Mouse (Mus musculus): ENCODE measurements around the gene Otud5. TPM values are rescaled to one million over a fixed set of nuclear protein-coding genes. Genes with fewer than 3 reads are reported as not detected.
A peak's percentile ranks its signal among the peaks of the same experiment; 100 is the strongest.

Otud5 gene
- polyA plus RNA-seq, 1 experiment: 85.0 TPM

GRCm38 (mm10) chrX:7868506-7868905 lies 27.3 kb downstream of the Otud5 start:
- H3K36me3 ChIP-seq (ENCODE audit: control insufficient read depth, insufficient read depth, low read length, poor library complexity, severe bottlenecking): peaks cover 17% of the 10 kb centered on the region
- H3K27me3 ChIP-seq (ENCODE audit: control insufficient read depth, insufficient read depth, low read length, poor library complexity, severe bottlenecking): no peaks in the 10 kb centered on the region
- H3K9me3 ChIP-seq (replicated peaks; ENCODE audit: control insufficient read depth, insufficient read depth, low read length, poor library complexity, severe bottlenecking): no peaks in the 10 kb centered on the region
- TF ChIP-seq CTCF (IDR thresholded peaks at IDR 0.05; ENCODE audit: low read depth, low read length) (no peak), POLR2A (IDR thresholded peaks at IDR 0.05; ENCODE audit: insufficient read depth, low read length) (no peak), EP300 (IDR thresholded peaks at IDR 0.05; ENCODE audit: insufficient read depth, low read depth, low read length) (no peak)
- no peak overlapping the region for H3K9ac ChIP-seq (ENCODE audit: low read depth, poor library complexity, severe bottlenecking)
- no peak overlapping the region for H3K4me3 ChIP-seq (ENCODE audit: low read depth, low read length)
- no peak overlapping the region for H3K27ac ChIP-seq (ENCODE audit: insufficient read depth, low read length)
- H3K4me1 ChIP-seq (ENCODE audit: control insufficient read depth, insufficient read depth, low read length): no peaks in the 10 kb centered on the region

GRCm38 (mm10) chrX:7869826-7870225 lies 28.7 kb downstream of the Otud5 start:
- Histone ChIP-seq H3K36me3 (ENCODE audit: control insufficient read depth, insufficient read depth, low read length, poor library complexity, severe bottlenecking) (peaks cover 19% of the 10 kb centered on the region), H3K27ac (ENCODE audit: insufficient read depth, low read length) (no peak overlapping the region), H3K27me3 (ENCODE audit: control insufficient read depth, insufficient read depth, low read length, poor library complexity, severe bottlenecking) (no peaks in the 10 kb centered on the region), H3K9me3 (replicated peaks; ENCODE audit: control insufficient read depth, insufficient read depth, low read length, poor library complexity, severe bottlenecking) (no peaks in the 10 kb centered on the region), H3K9ac (ENCODE audit: low read depth, poor library complexity, severe bottlenecking) (no peak overlapping the region), H3K4me3 (ENCODE audit: low read depth, low read length) (no peak overlapping the region), H3K4me1 (ENCODE audit: control insufficient read depth, insufficient read depth, low read length) (no peaks in the 10 kb centered on the region)
- no peak for TF ChIP-seq EP300 (IDR thresholded peaks at IDR 0.05; ENCODE audit: insufficient read depth, low read depth, low read length)

GRCm38 (mm10) chrX:7878007-7878419 lies 36.8 kb downstream of the Otud5 start, which contains the start of gene Pim2:
Gene Pim2, plus strand, starts transcription at chrX:7878262.
- peak within 1 kb of the TSS; percentile 55 for H3K9ac ChIP-seq (ENCODE audit: low read depth, poor library complexity, severe bottlenecking)
- no peaks in the 10 kb centered on the region for H3K9me3 ChIP-seq (replicated peaks; ENCODE audit: control insufficient read depth, insufficient read depth, low read length, poor library complexity, severe bottlenecking)
- H3K27ac ChIP-seq (ENCODE audit: insufficient read depth, low read length): no peak within 1 kb of the TSS; the same call in 1 of the 2 replicates
- peaks cover 2% of the 10 kb centered on the region; the same call in 1 of the 2 replicates for H3K36me3 ChIP-seq (ENCODE audit: control insufficient read depth, insufficient read depth, low read length, poor library complexity, severe bottlenecking)
- H3K4me1 ChIP-seq (ENCODE audit: control insufficient read depth, insufficient read depth, low read length): no peaks in the 10 kb centered on the region
- H3K27me3 ChIP-seq (ENCODE audit: control insufficient read depth, insufficient read depth, low read length, poor library complexity, severe bottlenecking): no peaks in the 10 kb centered on the region
- TF ChIP-seq EP300 (IDR thresholded peaks at IDR 0.05; ENCODE audit: insufficient read depth, low read depth, low read length): no peak
- no peak for TF ChIP-seq POLR2A (IDR thresholded peaks at IDR 0.05; ENCODE audit: insufficient read depth, low read length)
- TF ChIP-seq CTCF (IDR thresholded peaks at IDR 0.05; ENCODE audit: low read depth, low read length): no peak
- peak within 1 kb of the TSS; percentile 78 for H3K4me3 ChIP-seq (ENCODE audit: low read depth, low read length)

GRCm38 (mm10) chrX:7878495-7878894 lies 37.3 kb downstream of the Otud5 start:
- Histone ChIP-seq H3K27me3 (ENCODE audit: control insufficient read depth, insufficient read depth, low read length, poor library complexity, severe bottlenecking) (no peaks in the 10 kb centered on the region), H3K9me3 (replicated peaks; ENCODE audit: control insufficient read depth, insufficient read depth, low read length, poor library complexity, severe bottlenecking) (no peaks in the 10 kb centered on the region), H3K9ac (ENCODE audit: low read depth, poor library complexity, severe bottlenecking) (peak overlapping the region; percentile 55), H3K4me1 (ENCODE audit: control insufficient read depth, insufficient read depth, low read length) (no peaks in the 10 kb centered on the region), H3K4me3 (ENCODE audit: low read depth, low read length) (peak overlapping the region; percentile 70), H3K27ac (ENCODE audit: insufficient read depth, low read length) (no peak overlapping the region), H3K36me3 (ENCODE audit: control insufficient read depth, insufficient read depth, low read length, poor library complexity, severe bottlenecking) (peaks cover 2% of the 10 kb centered on the region; the same call in 1 of the 2 replicates)
- TF ChIP-seq EP300 (IDR thresholded peaks at IDR 0.05; ENCODE audit: insufficient read depth, low read depth, low read length) (no peak), POLR2A (IDR thresholded peaks at IDR 0.05; ENCODE audit: insufficient read depth, low read length) (no peak), CTCF (IDR thresholded peaks at IDR 0.05; ENCODE audit: low read depth, low read length) (no peak)

GRCm38 (mm10) chrX:7879819-7880218 lies 38.7 kb downstream of the Otud5 start:
- Histone ChIP-seq H3K9me3 (replicated peaks; ENCODE audit: control insufficient read depth, insufficient read depth, low read length, poor library complexity, severe bottlenecking) (no peaks in the 10 kb centered on the region), H3K27me3 (ENCODE audit: control insufficient read depth, insufficient read depth, low read length, poor library complexity, severe bottlenecking) (no peaks in the 10 kb centered on the region), H3K4me1 (ENCODE audit: control insufficient read depth, insufficient read depth, low read length) (no peaks in the 10 kb centered on the region), H3K9ac (ENCODE audit: low read depth, poor library complexity, severe bottlenecking) (no peak overlapping the region), H3K36me3 (ENCODE audit: control insufficient read depth, insufficient read depth, low read length, poor library complexity, severe bottlenecking) (no peaks in the 10 kb centered on the region), H3K27ac (ENCODE audit: insufficient read depth, low read length) (no peak overlapping the region), H3K4me3 (ENCODE audit: low read depth, low read length) (peak overlapping the region; percentile 36)
- no peak for TF ChIP-seq POLR2A (IDR thresholded peaks at IDR 0.05; ENCODE audit: insufficient read depth, low read length)
- no peak for TF ChIP-seq CTCF (IDR thresholded peaks at IDR 0.05; ENCODE audit: low read depth, low read length)
- TF ChIP-seq EP300 (IDR thresholded peaks at IDR 0.05; ENCODE audit: insufficient read depth, low read depth, low read length): no peak

GRCm38 (mm10) chrX:7883841-7884567 lies 42.8 kb downstream of the Otud5 start, which contains the start of gene Slc35a2:
Gene Slc35a2, plus strand, starts transcription at chrX:7884028.
- no peaks in the 10 kb centered on the region for H3K4me1 ChIP-seq (ENCODE audit: control insufficient read depth, insufficient read depth, low read length)
- TF ChIP-seq EP300 (IDR thresholded peaks at IDR 0.05; ENCODE audit: insufficient read depth, low read depth, low read length) (no peak), CTCF (IDR thresholded peaks at IDR 0.05; ENCODE audit: low read depth, low read length) (no peak), POLR2A (IDR thresholded peaks at IDR 0.05; ENCODE audit: insufficient read depth, low read length) (no peak)
- H3K9ac ChIP-seq (ENCODE audit: low read depth, poor library complexity, severe bottlenecking): peak within 1 kb of the TSS; percentile 54
- H3K27me3 ChIP-seq (ENCODE audit: control insufficient read depth, insufficient read depth, low read length, poor library complexity, severe bottlenecking): no peaks in the 10 kb centered on the region
- no peaks in the 10 kb centered on the region for H3K36me3 ChIP-seq (ENCODE audit: control insufficient read depth, insufficient read depth, low read length, poor library complexity, severe bottlenecking)
- H3K27ac ChIP-seq (ENCODE audit: insufficient read depth, low read length): peak within 1 kb of the TSS; percentile 29
- H3K9me3 ChIP-seq (replicated peaks; ENCODE audit: control insufficient read depth, insufficient read depth, low read length, poor library complexity, severe bottlenecking): no peaks in the 10 kb centered on the region
- peak within 1 kb of the TSS; percentile 92 for H3K4me3 ChIP-seq (ENCODE audit: low read depth, low read length)

Data from ES-Bruce4 (cell line).